Mouse (Mus musculus) CD4-positive, CD25-positive, alpha-beta regulatory T cell, adult 9 weeks (primary cell): ENCODE results near the gene Ak5. TPM values are rescaled to one million over a fixed set of nuclear protein-coding genes. Genes with fewer than 3 reads are reported as not detected.

ENCODE experiments used
- polyA plus RNA-seq: library from polyadenylated mRNA; unstranded; fragments of 100-300 nt; shearing (Covaris generic); gene quantifications from one replicate; pipeline ENCODE4 v1.2.1, GENCODE M21; 2017

Gene Ak5
- not detected for polyA plus RNA-seq

GRCm38 (mm10) chr3:152668239-152668638, at the start of gene Ak5:
TSS of gene Ak5 (minus strand) at chr3:152668360.

GRCm38 (mm10) chr3:152713991-152714902, 46.1 kb upstream of the Ak5 start, which contains the start of gene Pigk:
TSS of gene Pigk (plus strand) at chr3:152714100.

Other genes with a start within 250 kb of the Ak5 start
- 77.0 TPM for gene Pigk, start 45.7 kb upstream of the Ak5 start, polyA plus RNA-seq